Mouse (Mus musculus) cerebellum, postnatal 25 days (tissue): Measurements from ENCODE around the gene Nkg7.

Source experiments
- DNase-seq, 2 experiments: peaks; one replicate each; pipeline ENCODE4 v3.0.0; 2021; ENCODE audit warnings: mixed read lengths in 2 of 2

Gene Nkg7

GRCm38 (mm10) chr7:43448246-43448645 lies 11.4 kb downstream of the Nkg7 start:
- DNase-seq: no peak

GRCm38 (mm10) chr7:43449811-43450210 lies 12.9 kb downstream of the Nkg7 start:
- DNase-seq: no peak

DNA sequence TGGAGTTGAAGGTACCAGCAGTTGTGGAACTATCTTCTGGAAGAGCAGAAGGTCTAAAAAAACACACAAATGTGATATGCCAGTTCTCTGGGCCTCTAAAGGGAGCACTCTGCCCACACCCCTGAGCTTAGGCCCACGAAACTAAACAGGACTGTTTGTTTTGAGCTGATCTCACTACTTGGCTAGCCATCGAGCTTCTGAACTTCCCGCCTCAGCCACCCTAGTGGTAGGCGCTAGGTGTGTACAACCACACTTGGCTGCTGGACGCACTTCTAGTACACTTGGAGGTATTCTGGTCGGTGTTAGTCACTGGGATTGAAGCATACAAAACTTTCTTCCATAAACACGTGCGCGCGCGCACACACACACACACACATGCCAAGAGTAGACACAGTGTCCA lies 14.9 kb downstream of the Nkg7 start:
- DNase-seq: no peak

DNA sequence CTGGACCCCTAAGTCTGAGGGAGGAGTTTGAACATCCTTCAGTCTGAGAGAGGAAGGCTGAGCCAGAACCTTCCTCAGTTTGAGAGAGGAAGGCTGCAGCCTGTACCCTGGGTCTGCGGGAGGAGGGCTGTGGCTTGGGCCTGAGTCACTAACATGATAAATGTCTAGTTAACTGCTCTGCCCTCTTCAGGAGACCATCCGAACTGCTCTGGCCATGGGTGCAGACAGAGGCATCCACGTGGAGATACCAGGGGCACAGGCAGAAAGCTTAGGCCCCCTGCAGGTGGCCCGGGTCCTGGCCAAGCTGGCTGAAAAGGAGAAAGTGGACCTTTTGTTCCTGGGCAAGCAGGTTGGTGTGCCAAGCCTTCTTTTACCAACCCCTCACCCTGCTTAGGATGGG lies 15.7 kb downstream of the Nkg7 start:
- no peak for DNase-seq

- no peak for DNase-seq
Measured at GRCm38 (mm10) chr7:43453599-43454355, 16.9 kb downstream of the Nkg7 start.

DNA sequence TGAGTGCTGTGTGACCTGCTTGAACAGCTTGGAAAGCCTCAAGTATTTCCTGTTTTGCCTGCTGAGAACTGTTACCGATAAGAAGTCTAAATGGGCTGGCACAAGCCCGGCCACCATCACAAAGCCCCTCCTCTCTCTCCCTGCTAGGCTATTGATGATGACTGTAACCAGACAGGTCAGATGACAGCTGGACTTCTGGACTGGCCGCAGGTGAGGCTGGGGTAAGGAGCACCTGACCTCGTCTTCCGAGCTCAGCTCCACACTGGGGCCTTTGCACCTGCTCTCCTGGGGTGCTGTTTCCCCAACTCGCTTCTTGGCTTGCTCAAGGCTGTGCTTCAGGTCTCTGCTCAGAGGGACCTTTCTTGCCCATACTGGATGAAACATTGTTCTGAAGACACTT lies 17.5 kb downstream of the Nkg7 start:
- no peak for DNase-seq

DNA sequence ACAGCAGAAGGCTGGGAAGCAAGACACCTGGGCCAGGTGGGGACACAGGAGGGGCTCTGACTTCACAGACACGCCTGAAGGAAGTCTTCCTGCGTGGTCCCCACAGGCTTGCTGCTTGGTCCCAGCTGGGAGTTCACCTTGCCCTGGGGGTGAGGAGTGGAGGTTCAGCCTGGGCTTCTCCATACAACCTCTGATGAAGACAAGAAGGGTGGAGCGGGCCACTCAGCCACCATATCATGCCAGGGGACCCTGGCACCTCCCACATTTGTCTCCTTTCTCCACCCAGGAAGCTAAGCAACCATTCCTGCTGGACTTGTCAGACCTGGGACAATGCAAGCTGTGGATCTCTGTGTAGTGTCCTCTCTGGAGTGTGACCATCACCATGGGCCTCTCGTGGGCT lies 26.0 kb downstream of the Nkg7 start, which contains the start of gene Vsig10l:
TSS of gene Vsig10l (plus strand) at position 301 of the 400 bp plus-strand sequence.
- no peak for DNase-seq

DNA sequence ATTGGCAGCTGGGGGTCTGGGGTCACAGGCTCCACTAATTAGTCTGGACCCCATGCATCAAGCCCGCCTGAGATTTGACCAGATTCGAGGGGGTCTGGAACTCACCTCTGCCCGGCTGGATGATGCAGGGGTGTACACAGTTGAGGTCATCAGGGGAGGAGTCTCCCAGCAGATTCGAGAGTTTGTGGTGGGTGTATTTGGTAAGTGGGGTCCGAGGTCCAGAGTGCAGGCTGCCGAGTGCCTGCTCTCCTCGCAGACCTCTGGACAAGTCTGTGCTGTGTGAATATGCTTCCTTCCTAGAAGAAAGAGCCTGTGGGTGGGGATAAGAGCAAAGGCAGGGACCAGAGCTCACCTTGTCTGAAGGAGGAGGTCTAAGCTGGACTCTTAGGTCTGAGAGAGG lies 27.1 kb downstream of the Nkg7 start:
- DNase-seq: no peak

- DNase-seq: no peak
Measured at GRCm38 (mm10) chr7:43464864-43465343, 28.0 kb downstream of the Nkg7 start.

- DNase-seq: peak; percentile 59 to 78
Measured at GRCm38 (mm10) chr7:43465344-43466098, 28.6 kb downstream of the Nkg7 start.

DNA sequence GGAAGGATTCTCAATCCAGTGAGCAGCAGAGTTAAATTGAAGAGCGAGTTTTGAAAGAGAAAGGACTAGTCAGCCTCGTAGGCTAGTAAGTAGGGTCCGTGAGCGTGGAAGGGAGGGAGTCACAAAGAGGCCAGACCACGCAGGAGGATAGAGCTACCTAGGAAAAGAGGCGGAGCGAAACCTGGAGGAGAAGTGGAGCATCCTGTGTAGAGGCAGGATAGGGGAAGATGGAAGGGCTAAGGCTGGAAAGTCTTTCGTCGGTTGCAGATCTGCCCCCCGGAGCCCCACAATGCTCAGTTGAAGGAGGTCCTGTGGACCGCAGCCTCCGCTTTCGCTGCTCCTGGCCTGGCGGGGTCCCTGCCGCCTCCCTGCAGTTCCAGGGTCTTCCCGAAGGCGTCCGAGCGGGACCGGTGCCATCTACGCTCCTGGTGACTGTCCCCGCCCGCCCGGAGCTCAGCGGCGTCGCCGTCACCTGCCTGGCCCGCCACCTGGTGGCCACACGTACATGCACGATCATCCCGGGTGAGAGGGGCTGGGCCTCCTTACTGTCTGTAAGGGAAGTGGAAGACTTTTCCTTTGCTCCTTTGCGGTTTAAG lies 29.3 kb downstream of the Nkg7 start:
- DNase-seq: peak; percentile 83 to 92

DNA sequence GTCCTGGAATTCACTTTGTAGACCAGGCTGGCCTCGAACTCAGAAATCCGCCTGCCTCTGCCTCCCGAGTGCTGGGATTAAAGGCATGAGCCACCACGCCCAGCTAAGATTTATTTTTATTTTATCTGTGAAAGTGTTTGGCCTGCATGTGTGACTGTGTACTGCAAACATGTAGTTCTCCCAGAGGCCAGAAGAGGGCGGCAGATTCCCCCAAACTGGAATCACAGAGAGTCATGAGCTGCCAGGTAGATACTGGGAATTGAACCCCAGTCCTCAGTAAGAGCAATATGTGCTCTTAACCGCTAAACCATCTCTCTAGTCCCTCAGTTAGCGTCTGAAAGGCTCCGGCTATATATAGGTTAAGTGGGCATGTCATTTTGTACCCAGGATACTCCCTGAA lies 33.5 kb downstream of the Nkg7 start:
- peak; percentile 42 to 68 for DNase-seq

GRCm38 (mm10) chr7:43475706-43476105 lies 38.8 kb downstream of the Nkg7 start:
- DNase-seq: peak in 1 of 2 experiments; percentile 50

- no peak for DNase-seq
Measured at GRCm38 (mm10) chr7:43476376-43476775, 39.5 kb downstream of the Nkg7 start.

DNA sequence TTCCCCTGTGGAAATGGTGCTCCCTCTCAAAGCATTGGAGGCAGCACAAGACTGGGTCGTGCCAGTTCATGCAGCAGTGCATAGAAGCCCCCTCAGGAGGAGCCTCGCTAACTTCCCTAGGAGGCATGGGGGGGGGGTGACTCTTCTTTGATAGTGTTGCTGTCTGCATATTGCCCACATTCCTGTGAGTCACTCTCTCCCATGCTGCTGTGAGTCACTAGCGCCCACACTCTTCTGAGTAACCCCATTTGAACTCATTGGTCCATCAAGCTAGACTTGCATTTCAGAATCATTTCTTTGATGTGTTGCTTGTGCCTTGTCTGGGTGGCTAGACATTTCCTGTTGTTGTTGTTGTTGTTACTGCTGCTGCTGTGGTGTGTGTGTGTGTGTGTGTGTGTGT lies 44.3 kb downstream of the Nkg7 start:
- no peak for DNase-seq

- peak; percentile 43 to 62 for DNase-seq
Measured at GRCm38 (mm10) chr7:43482090-43482716, 45.3 kb downstream of the Nkg7 start.

GRCm38 (mm10) chr7:43483236-43483635 lies 46.4 kb downstream of the Nkg7 start:
- DNase-seq: no peak
